Mouse (Mus musculus): ENCODE data around the gene Ppp1r1c.

DNA sequence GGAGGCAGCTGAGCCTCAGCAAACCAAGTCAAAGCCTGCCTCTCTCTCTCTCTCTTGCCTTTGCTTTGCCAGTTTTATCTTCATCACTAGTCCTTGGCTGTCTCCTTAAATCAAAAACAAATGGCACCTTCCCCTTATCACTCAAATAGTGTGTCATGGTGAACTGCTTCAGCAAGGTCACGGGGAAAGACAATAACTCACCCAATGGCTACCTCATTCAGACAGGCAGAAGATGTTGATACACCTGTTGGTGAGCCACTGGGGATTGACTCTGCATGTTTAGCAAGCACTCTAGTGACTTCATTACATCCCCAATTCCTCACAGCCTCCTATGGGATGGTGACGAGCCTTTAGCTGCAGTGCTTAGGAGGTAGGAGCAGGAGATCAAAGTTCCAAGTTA lies 89.9 kb downstream of the Ppp1r1c start:
- no peak for TF ChIP-seq POLR2A (IDR thresholded peaks at IDR 0.05; ENCODE audit: insufficient read length, low read depth)
- no peak for TF ChIP-seq USF1 (IDR thresholded peaks at IDR 0.05; ENCODE audit: low read depth)
- TF ChIP-seq MYOD1 (IDR thresholded peaks at IDR 0.05; ENCODE audit: control insufficient read depth in 1 of 3, insufficient read length in 2 of 3, low read depth in 2 of 3): no peak
- no peak for TF ChIP-seq CEBPB (IDR thresholded peaks at IDR 0.05; ENCODE audit: insufficient read depth, poor library complexity, severe bottlenecking)
- no peak for TF ChIP-seq MYOG (IDR thresholded peaks at IDR 0.05; ENCODE audit: control insufficient read depth in 1 of 3, insufficient read depth in 1 of 3, insufficient read length in 2 of 3, low read depth in 2 of 3)
- no peak for TF ChIP-seq SRF (IDR thresholded peaks at IDR 0.05; ENCODE audit: control insufficient read depth, insufficient read length, low read depth)
- TF ChIP-seq MAX (IDR thresholded peaks at IDR 0.05; ENCODE audit: low read depth): no peak
- no peak for TF ChIP-seq REST (IDR thresholded peaks at IDR 0.05; ENCODE audit: insufficient read depth, insufficient read length)
